Mouse (Mus musculus): ENCODE data around the gene Cpeb3. TPM values are rescaled to one million over a fixed set of nuclear protein-coding genes. Genes with fewer than 3 reads are reported as not detected.

Gene Cpeb3
- polyA plus RNA-seq, 1 experiment from 2014 or later, result 1.9 TPM

GRCm38 (mm10) chr19:37059623-37060022 is 148.8 kb downstream of the Cpeb3 start:
- no peak overlapping the region for H3K27ac ChIP-seq (replicated peaks; ENCODE audit: low read depth, low read length)
- H3K9me3 ChIP-seq (ENCODE audit: control insufficient read depth, low read length), result no peaks in the 10 kb centered on the region
- no peaks in the 10 kb centered on the region for H3K27me3 ChIP-seq (replicated peaks; ENCODE audit: control insufficient read depth, insufficient read depth, low read length)
- no peak overlapping the region for H3K4me3 ChIP-seq (ENCODE audit: low read depth, low read length)
- no peaks in the 10 kb centered on the region for H3K4me1 ChIP-seq (ENCODE audit: control insufficient read depth, insufficient read depth, low read length)
- WGBS, result 49% methylated on average over 2 of the region's 2 CpGs
- DNase-seq (ENCODE audit: low spot score), result peak; percentile 65
- no peak for ATAC-seq (ENCODE audit: low read depth)
- H3K4me2 ChIP-seq (ENCODE audit: low read depth, low read length), result no peak overlapping the region
- H3K36me3 ChIP-seq (ENCODE audit: control insufficient read depth, insufficient read depth, low read length), result no peaks in the 10 kb centered on the region
- H3K9ac ChIP-seq (ENCODE audit: low read depth, low read length), result no peak overlapping the region

- H3K27me3 ChIP-seq (replicated peaks; ENCODE audit: control insufficient read depth, insufficient read depth, low read length), result no peaks in the 10 kb centered on the region
- H3K36me3 ChIP-seq (ENCODE audit: control insufficient read depth, insufficient read depth, low read length), result no peaks in the 10 kb centered on the region
- DNase-seq (ENCODE audit: low spot score) (peak; percentile 27), ATAC-seq (ENCODE audit: low read depth) (no peak)
- H3K4me2 ChIP-seq (ENCODE audit: low read depth, low read length), result no peak overlapping the region
- no peak overlapping the region for H3K27ac ChIP-seq (replicated peaks; ENCODE audit: low read depth, low read length)
- H3K4me3 ChIP-seq (ENCODE audit: low read depth, low read length), result no peak overlapping the region
- no peaks in the 10 kb centered on the region for H3K9me3 ChIP-seq (ENCODE audit: control insufficient read depth, low read length)
- 69% methylated on average over 8 of the region's 8 CpGs for WGBS
- no peak overlapping the region for H3K9ac ChIP-seq (ENCODE audit: low read depth, low read length)
- H3K4me1 ChIP-seq (ENCODE audit: control insufficient read depth, insufficient read depth, low read length), result no peaks in the 10 kb centered on the region
Observed at GRCm38 (mm10) chr19:37057161-37057905, 151.1 kb downstream of the Cpeb3 start.

- H3K27me3 ChIP-seq (replicated peaks; ENCODE audit: control insufficient read depth, insufficient read depth, low read length), result no peaks in the 10 kb centered on the region
- WGBS, result 74% methylated on average over 4 of the region's 4 CpGs
- H3K9ac ChIP-seq (ENCODE audit: low read depth, low read length), result no peak overlapping the region
- ATAC-seq (ENCODE audit: low read depth) (no peak), DNase-seq (ENCODE audit: low spot score) (no peak)
- H3K36me3 ChIP-seq (ENCODE audit: control insufficient read depth, insufficient read depth, low read length), result no peaks in the 10 kb centered on the region
- H3K4me1 ChIP-seq (ENCODE audit: control insufficient read depth, insufficient read depth, low read length), result no peaks in the 10 kb centered on the region
- no peak overlapping the region for H3K27ac ChIP-seq (replicated peaks; ENCODE audit: low read depth, low read length)
- no peak overlapping the region for H3K4me2 ChIP-seq (ENCODE audit: low read depth, low read length)
- no peaks in the 10 kb centered on the region for H3K9me3 ChIP-seq (ENCODE audit: control insufficient read depth, low read length)
- H3K4me3 ChIP-seq (ENCODE audit: low read depth, low read length), result no peak overlapping the region
Observed at GRCm38 (mm10) chr19:37055976-37056556, 152.3 kb downstream of the Cpeb3 start.

GRCm38 (mm10) chr19:37050643-37051345 is 157.6 kb downstream of the Cpeb3 start:
- Histone ChIP-seq H3K36me3 (ENCODE audit: control insufficient read depth, insufficient read depth, low read length) (no peaks in the 10 kb centered on the region), H3K4me1 (ENCODE audit: control insufficient read depth, insufficient read depth, low read length) (no peaks in the 10 kb centered on the region), H3K4me3 (ENCODE audit: low read depth, low read length) (no peak overlapping the region), H3K27me3 (replicated peaks; ENCODE audit: control insufficient read depth, insufficient read depth, low read length) (no peaks in the 10 kb centered on the region), H3K27ac (replicated peaks; ENCODE audit: low read depth, low read length) (no peak overlapping the region), H3K4me2 (ENCODE audit: low read depth, low read length) (no peak overlapping the region), H3K9me3 (ENCODE audit: control insufficient read depth, low read length) (no peaks in the 10 kb centered on the region), H3K9ac (ENCODE audit: low read depth, low read length) (no peak overlapping the region)
- ATAC-seq (ENCODE audit: low read depth) (0 out of 2 replicates have a peak, but pooled peaks have one; percentile 22), DNase-seq (ENCODE audit: low spot score) (peak; percentile 77)
- 59% methylated on average over 4 of the region's 4 CpGs for WGBS

- no peak overlapping the region for H3K9ac ChIP-seq (ENCODE audit: low read depth, low read length)
Observed at GRCm38 (mm10) chr19:37048507-37048906, 159.9 kb downstream of the Cpeb3 start.

GRCm38 (mm10) chr19:37044431-37044830 is 164.0 kb downstream of the Cpeb3 start:
- WGBS, result 79% methylated on average over 10 of the region's 10 CpGs
- Histone ChIP-seq H3K27ac (replicated peaks; ENCODE audit: low read depth, low read length) (no peak overlapping the region), H3K36me3 (ENCODE audit: control insufficient read depth, insufficient read depth, low read length) (no peaks in the 10 kb centered on the region), H3K9me3 (ENCODE audit: control insufficient read depth, low read length) (no peaks in the 10 kb centered on the region), H3K4me1 (ENCODE audit: control insufficient read depth, insufficient read depth, low read length) (no peaks in the 10 kb centered on the region), H3K4me3 (ENCODE audit: low read depth, low read length) (no peak overlapping the region), H3K9ac (ENCODE audit: low read depth, low read length) (no peak overlapping the region), H3K27me3 (replicated peaks; ENCODE audit: control insufficient read depth, insufficient read depth, low read length) (no peaks in the 10 kb centered on the region), H3K4me2 (ENCODE audit: low read depth, low read length) (no peak overlapping the region)
- ATAC-seq (ENCODE audit: low read depth) (no peak), DNase-seq (ENCODE audit: low spot score) (no peak)

More at GRCm38 (mm10) chr19:37048507-37048906, 159.9 kb downstream of the Cpeb3 start:
- Histone ChIP-seq H3K27ac (replicated peaks; ENCODE audit: low read depth, low read length) (no peak overlapping the region), H3K27me3 (replicated peaks; ENCODE audit: control insufficient read depth, insufficient read depth, low read length) (no peaks in the 10 kb centered on the region), H3K36me3 (ENCODE audit: control insufficient read depth, insufficient read depth, low read length) (no peaks in the 10 kb centered on the region), H3K4me3 (ENCODE audit: low read depth, low read length) (no peak overlapping the region), H3K4me2 (ENCODE audit: low read depth, low read length) (no peak overlapping the region), H3K4me1 (ENCODE audit: control insufficient read depth, insufficient read depth, low read length) (no peaks in the 10 kb centered on the region), H3K9me3 (ENCODE audit: control insufficient read depth, low read length) (no peaks in the 10 kb centered on the region)
- DNase-seq (ENCODE audit: low spot score) (no peak), ATAC-seq (ENCODE audit: low read depth) (no peak)
- WGBS, result 83% methylated on average over 6 of the region's 6 CpGs

GRCm38 (mm10) chr19:37040906-37041305 is 167.5 kb downstream of the Cpeb3 start:
- no peak for ATAC-seq (ENCODE audit: low read depth)
- DNase-seq (ENCODE audit: low spot score), result no peak
- Histone ChIP-seq H3K36me3 (ENCODE audit: control insufficient read depth, insufficient read depth, low read length) (no peaks in the 10 kb centered on the region), H3K4me2 (ENCODE audit: low read depth, low read length) (no peak overlapping the region), H3K9ac (ENCODE audit: low read depth, low read length) (no peak overlapping the region), H3K9me3 (ENCODE audit: control insufficient read depth, low read length) (no peaks in the 10 kb centered on the region), H3K27ac (replicated peaks; ENCODE audit: low read depth, low read length) (no peak overlapping the region), H3K4me3 (ENCODE audit: low read depth, low read length) (no peak overlapping the region), H3K4me1 (ENCODE audit: control insufficient read depth, insufficient read depth, low read length) (no peaks in the 10 kb centered on the region), H3K27me3 (replicated peaks; ENCODE audit: control insufficient read depth, insufficient read depth, low read length) (no peaks in the 10 kb centered on the region)

- no peak overlapping the region for H3K4me3 ChIP-seq (ENCODE audit: low read depth, low read length)
- WGBS, result 84% methylated on average over 2 of the region's 2 CpGs
- DNase-seq (ENCODE audit: low spot score), result no peak
- no peaks in the 10 kb centered on the region for H3K4me1 ChIP-seq (ENCODE audit: control insufficient read depth, insufficient read depth, low read length)
- no peaks in the 10 kb centered on the region for H3K27me3 ChIP-seq (replicated peaks; ENCODE audit: control insufficient read depth, insufficient read depth, low read length)
- ATAC-seq (ENCODE audit: low read depth), result no peak
- no peak overlapping the region for H3K27ac ChIP-seq (replicated peaks; ENCODE audit: low read depth, low read length)
- H3K36me3 ChIP-seq (ENCODE audit: control insufficient read depth, insufficient read depth, low read length), result no peaks in the 10 kb centered on the region
- no peak overlapping the region for H3K9ac ChIP-seq (ENCODE audit: low read depth, low read length)
- H3K4me2 ChIP-seq (ENCODE audit: low read depth, low read length), result no peak overlapping the region
- H3K9me3 ChIP-seq (ENCODE audit: control insufficient read depth, low read length), result no peaks in the 10 kb centered on the region
Observed at GRCm38 (mm10) chr19:37032364-37032763, 176.0 kb downstream of the Cpeb3 start.
